In genomic region chr1:173348527-173348926, GRCm38 (mm10) we compare ENCODE assay signal across 29 mouse cellular contexts. TPM values are rescaled to one million over a fixed set of nuclear protein-coding genes. Genes with fewer than 3 reads are reported as not detected.
DNase-seq lines count a peak whose midpoint lies in the region; ATAC-seq and TF ChIP-seq lines count a peak whose summit lies in the region.
"Had no signal": no experiment of that assay in that cellular context is flagged by ENCODE, and none has a peak within 500 bp of the region (broad histone marks: within the 10 kb centered on the region; RNA-seq: fewer than 3 reads in every experiment).

No protein-coding gene starts in this region.

- no peaks in the 10 kb centered on the region; the same call in 1 of the 2 replicates for H3K36me3 ChIP-seq in forebrain, embryonic 10.5 days (replicated peaks)
- H3K36me3 ChIP-seq in forebrain, embryonic 13.5 days (ENCODE audit: poor library complexity, severe bottlenecking) = peaks cover 28% of the 10 kb centered on the region
- H3K36me3 ChIP-seq in kidney, postnatal 0 days (ENCODE audit: insufficient read depth, low read length) = no peaks in the 10 kb centered on the region
- H3K36me3 ChIP-seq in ES-Bruce4 (ENCODE audit: control insufficient read depth, insufficient read depth, low read length, poor library complexity, severe bottlenecking) = no peaks in the 10 kb centered on the region
- H3K36me3 ChIP-seq: intestine, embryonic 15.5 days; limb, embryonic 15.5 days; liver, embryonic 15.5 days had no signal

- 13% methylated on average over 1 of the region's 1 CpGs for WGBS in forebrain, embryonic 10.5 days
- 6% methylated on average over 1 of the region's 1 CpGs for WGBS in forebrain, embryonic 13.5 days
- WGBS in kidney, postnatal 0 days = 6% methylated on average over 1 of the region's 1 CpGs

- H3K27me3 ChIP-seq in forebrain, embryonic 10.5 days (ENCODE audit: poor library complexity, severe bottlenecking) = no peaks in the 10 kb centered on the region
- no peaks in the 10 kb centered on the region for H3K27me3 ChIP-seq in forebrain, embryonic 13.5 days
- H3K27me3 ChIP-seq in kidney, postnatal 0 days (ENCODE audit: insufficient read depth, low read length) = no peaks in the 10 kb centered on the region
- H3K27me3 ChIP-seq in ES-Bruce4 (ENCODE audit: control insufficient read depth, insufficient read depth, low read length, poor library complexity, severe bottlenecking) = no peaks in the 10 kb centered on the region
- H3K27me3 ChIP-seq: intestine, embryonic 15.5 days; limb, embryonic 15.5 days; midbrain, embryonic 15.5 days; Patski had no signal

- H3K4me3 ChIP-seq in forebrain, embryonic 10.5 days = no peak overlapping the region
- no peak overlapping the region for H3K4me3 ChIP-seq in forebrain, embryonic 13.5 days
- no peak overlapping the region for H3K4me3 ChIP-seq in kidney, postnatal 0 days (replicated peaks; ENCODE audit: low read depth, low read length)
- no peak overlapping the region for H3K4me3 ChIP-seq in ES-Bruce4 (ENCODE audit: low read depth, low read length)
- H3K4me3 ChIP-seq: erythroblast, embryonic 14.5 days; intestine, embryonic 15.5 days; limb, embryonic 15.5 days; liver, embryonic 15.5 days; midbrain, embryonic 15.5 days had no signal

- no peak overlapping the region for H3K4me2 ChIP-seq in forebrain, embryonic 13.5 days
- H3K4me2 ChIP-seq in kidney, postnatal 0 days (ENCODE audit: low read length) = no peak overlapping the region
- H3K4me2 ChIP-seq: intestine, embryonic 15.5 days; limb, embryonic 15.5 days; liver, embryonic 15.5 days; lung, embryonic 14.5 days; midbrain, embryonic 15.5 days had no signal

- H3K9ac ChIP-seq in forebrain, embryonic 13.5 days = no peak overlapping the region
- H3K9ac ChIP-seq in kidney, postnatal 0 days (ENCODE audit: low read depth, low read length) = no peak overlapping the region
- no peak overlapping the region for H3K9ac ChIP-seq in ES-Bruce4 (ENCODE audit: low read depth, poor library complexity, severe bottlenecking)
- H3K9ac ChIP-seq: intestine, embryonic 15.5 days; limb, embryonic 15.5 days; liver, embryonic 15.5 days; lung, embryonic 14.5 days; midbrain, embryonic 15.5 days had no signal

- H3K9me3 ChIP-seq in forebrain, embryonic 10.5 days = no peaks in the 10 kb centered on the region
- no peaks in the 10 kb centered on the region for H3K9me3 ChIP-seq in forebrain, embryonic 13.5 days (replicated peaks)
- no peaks in the 10 kb centered on the region for H3K9me3 ChIP-seq in kidney, postnatal 0 days (replicated peaks; ENCODE audit: low read length)
- no peaks in the 10 kb centered on the region for H3K9me3 ChIP-seq in ES-Bruce4 (replicated peaks; ENCODE audit: control insufficient read depth, insufficient read depth, low read length, poor library complexity, severe bottlenecking)
- H3K9me3 ChIP-seq: intestine, embryonic 15.5 days; limb, embryonic 15.5 days; liver, embryonic 15.5 days; midbrain, embryonic 15.5 days had no signal

- peak overlapping the region; percentile 66; the same call in 1 of the 2 replicates for H3K27ac ChIP-seq in forebrain, embryonic 10.5 days
- H3K27ac ChIP-seq in forebrain, embryonic 13.5 days = no peak overlapping the region
- H3K27ac ChIP-seq in kidney, postnatal 0 days = no peak overlapping the region
- H3K27ac ChIP-seq in ES-Bruce4 (ENCODE audit: insufficient read depth, low read length) = peak overlapping the region; percentile 61
- H3K27ac ChIP-seq: hindbrain, postnatal 0 days; intestine, embryonic 15.5 days; limb, embryonic 15.5 days; liver, embryonic 15.5 days; midbrain, embryonic 15.5 days had no signal

- TF ChIP-seq CTCF in kidney, postnatal 0 days (IDR thresholded peaks at IDR 0.05; ENCODE audit: low read depth) = no peak
- no peak for TF ChIP-seq CTCF in ES-Bruce4 (IDR thresholded peaks at IDR 0.05; ENCODE audit: low read depth, low read length)

- DNase-seq in forebrain, embryonic 10.5 days (ENCODE audit: extremely low spot score, low spot score) = no peak
- DNase-seq in kidney, postnatal 0 days (ENCODE audit: low spot score) = peak; percentile 11
- no peak for DNase-seq in kidney, adult 8-10 months
- peak; percentile 89 for DNase-seq in R1 (ENCODE audit: low read depth, low spot score)
- no peak for DNase-seq in ovary, postnatal 14 days (ENCODE audit: low spot score)
- DNase-seq: adrenal gland, postnatal 36 days; cerebellum, adult 18-20 months; cerebellum, postnatal 25 days; gastrocnemius, postnatal 25 days; heart, adult 11 months; heart, postnatal 14 days; kidney, adult 2 months; kidney, postnatal 25 days; lung, embryonic 14.5 days; lung, postnatal 14 days; right cerebral cortex, adult 18-20 months; spleen, adult 18-20 months; thymus, postnatal 14 days had no signal

- peaks cover 37% of the 10 kb centered on the region for H3K4me1 ChIP-seq in forebrain, embryonic 10.5 days
- H3K4me1 ChIP-seq in forebrain, embryonic 13.5 days = peaks cover 37% of the 10 kb centered on the region
- 0 out of 2 replicates have a peak, but pooled peaks cover 3% of the 10 kb centered on the region for H3K4me1 ChIP-seq in kidney, postnatal 0 days (replicated peaks; ENCODE audit: insufficient read depth, low read length)
- H3K4me1 ChIP-seq in ES-Bruce4 (ENCODE audit: control insufficient read depth, insufficient read depth, low read length) = peaks cover 2% of the 10 kb centered on the region
- H3K4me1 ChIP-seq: intestine, embryonic 15.5 days had no signal

- ATAC-seq in forebrain, embryonic 13.5 days = no peak
- no peak for ATAC-seq in kidney, postnatal 0 days (replicated peaks; ENCODE audit: low FRiP score, low read depth)
- ATAC-seq: CD4-positive, CD25-positive, alpha-beta regulatory T cell, adult 4 months; forebrain, embryonic 14.5 days; hindbrain, postnatal 0 days; intestine, embryonic 15.5 days; midbrain, embryonic 15.5 days; Patski had no signal

- TF ChIP-seq POLR2A in ES-Bruce4 (IDR thresholded peaks at IDR 0.05; ENCODE audit: insufficient read depth, low read length) = no peak

- TF ChIP-seq EP300 in ES-Bruce4 (IDR thresholded peaks at IDR 0.05; ENCODE audit: insufficient read depth, low read depth, low read length) = no peak

RNA-seq across cellular contexts. Expression of gene Aim2, which starts 2.2 kb away (rescaled TPM):
- 4.8 and 6.4 TPM in 2 replicates for polyA plus RNA-seq in forebrain, embryonic 10.5 days (2016; fragmentation: Nextera tagmentation; extraction: Ambion mirVana)
- polyA plus RNA-seq in forebrain, embryonic 13.5 days (2015; fragmentation: Nextera tagmentation; extraction: Ambion mirVana) = 7.3 and 7.6 TPM in 2 replicates
- 2.9 and 3.5 TPM in 2 replicates for polyA plus RNA-seq in kidney, postnatal 0 days (2015; fragmentation: Nextera tagmentation; extraction: Ambion mirVana)
- 38.9 and 49.8 TPM in 2 replicates for polyA plus RNA-seq in ES-Bruce4 (2011; ENCODE audit: insufficient read depth, insufficient read length, low read depth, missing spikeins)

RNA-seq across cellular contexts. Expression of gene Ackr1, which starts 15.0 kb away (rescaled TPM):
- 0.95 and 1.1 TPM in 2 replicates for polyA plus RNA-seq in forebrain, embryonic 10.5 days (2016; fragmentation: Nextera tagmentation; extraction: Ambion mirVana)
- polyA plus RNA-seq in forebrain, embryonic 13.5 days (2015; fragmentation: Nextera tagmentation; extraction: Ambion mirVana) = 8.0 and 10.3 TPM in 2 replicates
- 0.13 and 0.15 TPM in 2 replicates for polyA plus RNA-seq in kidney, postnatal 0 days (2015; fragmentation: Nextera tagmentation; extraction: Ambion mirVana)
- polyA plus RNA-seq in ES-Bruce4 (2011; ENCODE audit: insufficient read depth, insufficient read length, low read depth, missing spikeins) = not detected in 2 replicates
- polyA plus RNA-seq: CD4-positive, CD25-positive, alpha-beta regulatory T cell, adult 4 months; Patski had no signal

RNA-seq across cellular contexts. Expression of gene Cadm3, which starts 19.0 kb away (rescaled TPM):
- polyA plus RNA-seq in forebrain, embryonic 10.5 days (2016; fragmentation: Nextera tagmentation; extraction: Ambion mirVana) = 1.6 and 1.9 TPM in 2 replicates
- polyA plus RNA-seq in forebrain, embryonic 13.5 days (2015; fragmentation: Nextera tagmentation; extraction: Ambion mirVana) = 17.5 and 20.1 TPM in 2 replicates
- 0.28 and 0.41 TPM in 2 replicates for polyA plus RNA-seq in kidney, postnatal 0 days (2015; fragmentation: Nextera tagmentation; extraction: Ambion mirVana)
- polyA plus RNA-seq in ES-Bruce4 (2011; ENCODE audit: insufficient read depth, insufficient read length, low read depth, missing spikeins) = 0.44 and 0.70 TPM in 2 replicates
- polyA plus RNA-seq: CD4-positive, CD25-positive, alpha-beta regulatory T cell, adult 4 months; Patski had no signal

Comparison
In these comparisons a context has a peak if more than half of its experiments do, and no peak if none do; other contexts are left out.
1. DNase-seq: peak in kidney, postnatal 0 days (single experiment) and R1 (single experiment); none in forebrain, embryonic 10.5 days (single experiment), kidney, adult 8-10 months (0 of 2) and ovary, postnatal 14 days (single experiment).
2. H3K27ac ChIP-seq: peak in forebrain, embryonic 10.5 days (single experiment) and ES-Bruce4 (single experiment); none in forebrain, embryonic 13.5 days (single experiment) and kidney, postnatal 0 days (single experiment).